Mouse (Mus musculus): ENCODE results near the gene Cdh1.

The Cdh1 gene

DNA sequence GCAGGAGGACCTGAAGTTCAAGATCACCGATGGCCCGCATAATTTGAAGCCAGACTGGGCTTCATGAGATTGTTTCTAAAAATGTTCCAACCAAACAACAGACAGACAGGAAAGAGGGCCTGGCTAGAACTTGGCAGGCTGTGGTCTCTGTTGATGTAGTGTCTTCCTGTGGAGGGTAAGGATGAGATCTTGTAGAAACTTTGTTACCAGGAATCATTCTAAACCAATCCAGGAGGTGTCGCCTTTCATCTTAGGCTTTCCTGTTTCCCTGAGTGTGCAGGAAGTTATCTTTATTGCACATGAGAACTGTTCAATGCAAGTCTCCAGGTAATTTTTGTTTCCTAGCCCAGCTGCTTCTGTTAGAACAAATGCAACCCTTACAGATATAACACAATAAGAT, 48.8 kb downstream of the Cdh1 start:
- DNase-seq (ENCODE audit: low read depth, low spot score) = no peak

DNA sequence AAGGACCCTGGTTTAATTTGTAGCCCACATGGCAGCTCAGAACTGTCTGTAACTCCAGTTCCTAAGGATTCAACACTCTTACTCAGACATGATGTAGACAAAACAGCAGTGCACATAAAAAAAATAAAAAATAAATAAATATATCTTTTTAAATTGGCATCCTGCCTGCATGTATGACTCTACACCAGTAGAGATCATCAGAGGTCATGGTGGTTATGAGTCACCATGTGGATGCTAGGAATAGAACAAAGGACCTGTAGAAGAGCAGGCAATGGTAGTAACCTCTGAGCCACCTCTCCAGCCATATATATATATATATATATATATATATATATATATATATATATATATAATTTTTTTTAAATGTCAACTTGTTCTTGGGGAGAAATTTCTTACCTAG, 52.9 kb downstream of the Cdh1 start:
- DNase-seq (ENCODE audit: low read depth, low spot score) = no peak

GRCm38 (mm10) chr8:106672786-106673185, 69.6 kb downstream of the Cdh1 start:
- no peak for DNase-seq (ENCODE audit: low read depth, low spot score)

GRCm38 (mm10) chr8:106674318-106674717, 71.2 kb downstream of the Cdh1 start:
- DNase-seq (ENCODE audit: low read depth, low spot score) = no peak

GRCm38 (mm10) chr8:106674894-106675293, 71.7 kb downstream of the Cdh1 start:
- no peak for DNase-seq (ENCODE audit: low read depth, low spot score)

DNA sequence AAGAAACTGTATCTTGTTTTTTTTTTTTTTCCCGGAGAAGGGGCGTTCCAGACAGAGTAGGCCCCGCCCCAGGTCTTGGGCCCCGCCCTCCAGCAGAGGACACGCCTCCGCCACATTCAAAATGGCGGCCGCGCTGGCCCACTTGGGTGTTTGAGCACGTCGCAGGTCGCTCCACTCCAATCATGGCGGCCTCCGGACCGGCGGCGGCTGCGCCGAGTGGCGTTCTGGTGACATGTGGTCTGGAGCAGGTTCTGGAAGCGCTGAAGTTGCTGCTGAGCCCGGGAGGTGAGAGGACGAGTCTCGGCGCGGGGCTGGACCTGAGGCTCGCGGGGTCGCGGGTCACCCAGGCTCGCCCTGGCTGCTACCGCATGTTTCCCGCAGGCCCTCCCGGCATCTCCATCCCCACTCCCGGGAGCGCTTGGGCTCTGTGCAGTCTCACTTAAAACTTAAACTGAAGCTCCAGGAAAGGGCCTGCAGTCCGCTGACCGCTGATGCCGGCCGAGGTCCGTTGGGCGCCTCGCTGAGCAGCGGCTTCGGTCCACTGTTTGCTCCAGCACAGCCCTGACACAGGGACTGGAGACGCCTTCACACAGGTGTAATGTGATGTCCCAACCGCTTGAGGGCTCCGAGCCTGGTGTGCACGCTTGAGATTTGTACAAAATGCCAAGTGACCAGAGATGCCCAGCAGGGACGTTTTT, 80.0 kb downstream of the Cdh1 start, which contains the start of gene Tango6:
Tango6 (plus strand) TSS at position 98 of the 698 bp plus-strand sequence.
- DNase-seq (ENCODE audit: low read depth, low spot score) = peak; percentile 84

- DNase-seq (ENCODE audit: low read depth, low spot score) = no peak
These were observed 81.2 kb downstream of the Cdh1 start for GRCm38 (mm10) chr8:106684387-106684786.

DNA sequence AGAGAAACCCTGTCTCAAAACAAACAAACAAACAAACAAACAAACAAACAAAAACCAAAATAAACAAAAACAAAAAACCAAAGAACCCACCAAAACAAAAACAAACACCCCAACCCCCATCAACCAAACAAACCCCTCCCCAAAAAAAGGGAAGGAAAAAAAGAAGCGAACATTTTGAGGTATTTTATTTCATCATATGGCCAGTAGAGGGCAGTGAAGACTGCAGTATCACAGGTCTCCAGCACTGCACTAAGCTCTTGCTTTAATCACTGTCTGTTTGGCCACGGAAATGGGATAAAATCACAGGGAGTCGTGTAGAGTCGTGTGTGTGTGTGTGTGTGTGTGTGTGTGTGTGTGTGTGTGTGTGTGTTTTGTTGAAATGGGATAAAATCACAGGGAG, 84.3 kb downstream of the Cdh1 start:
- DNase-seq (ENCODE audit: low read depth, low spot score) = peak; percentile 52

DNA sequence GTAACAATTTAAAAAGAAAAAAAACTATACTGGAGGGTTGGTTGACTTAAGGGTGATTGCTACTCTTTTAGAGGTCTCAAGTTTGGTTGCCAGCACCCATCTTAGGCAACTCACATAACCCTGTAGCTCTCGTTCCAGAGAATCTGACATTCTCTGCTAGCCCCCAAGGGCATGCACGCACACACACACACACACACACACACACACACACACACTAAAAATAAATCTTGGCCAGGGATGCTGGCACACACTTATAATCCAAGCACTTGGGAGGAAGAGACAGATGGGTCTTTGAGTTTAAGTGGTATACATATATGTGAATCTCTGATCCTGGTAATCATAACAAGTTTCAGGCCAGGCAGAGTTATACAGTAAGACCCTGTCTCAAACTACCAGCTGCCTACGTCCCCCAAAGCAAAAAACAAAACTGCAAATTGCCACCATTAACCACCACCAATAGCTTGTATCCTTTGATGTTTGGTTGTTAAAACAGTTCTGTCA, 94.6 kb downstream of the Cdh1 start:
- no peak for DNase-seq (ENCODE audit: low read depth, low spot score)

DNA sequence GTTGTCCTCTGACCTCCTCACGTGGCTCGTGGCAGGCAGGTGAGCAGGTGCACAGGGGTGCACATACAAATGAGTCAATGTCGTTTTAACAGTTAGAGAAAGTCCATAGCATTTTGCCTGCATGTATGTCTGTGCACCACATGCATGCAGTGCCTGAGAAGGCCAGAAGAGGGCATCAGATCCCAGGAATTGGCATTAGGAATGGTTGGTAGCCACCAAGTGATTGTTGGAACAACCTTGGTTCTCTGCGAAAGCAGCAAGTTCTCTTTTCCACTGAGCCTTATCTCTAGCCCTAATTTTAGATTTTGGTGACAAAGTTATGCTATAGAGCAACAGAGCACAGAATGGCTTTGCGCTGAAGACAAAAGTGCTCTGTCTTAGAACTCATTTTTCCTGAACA, 96.4 kb downstream of the Cdh1 start:
- DNase-seq (ENCODE audit: low read depth, low spot score) = peak; percentile 34

DNA sequence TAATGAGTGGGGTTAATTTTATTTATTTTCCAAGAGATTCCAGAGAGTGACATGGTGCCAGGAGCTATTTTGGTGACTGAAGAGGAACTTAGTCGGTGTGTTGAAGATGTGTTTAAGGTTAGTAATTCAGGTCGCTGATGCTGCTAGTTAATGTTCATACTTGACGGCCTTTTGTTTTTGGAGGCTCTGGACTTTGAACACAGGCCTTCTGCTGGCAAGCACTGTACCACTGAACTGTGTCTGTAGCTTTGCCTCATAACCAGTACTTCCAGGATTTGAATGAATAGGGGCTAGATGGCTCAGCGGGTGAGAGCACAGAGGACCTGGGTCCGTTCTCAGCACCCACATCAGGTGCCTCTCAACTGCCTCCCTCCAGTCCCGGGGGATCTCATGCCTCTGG, 97.0 kb downstream of the Cdh1 start:
- DNase-seq (ENCODE audit: low read depth, low spot score) = no peak

DNA sequence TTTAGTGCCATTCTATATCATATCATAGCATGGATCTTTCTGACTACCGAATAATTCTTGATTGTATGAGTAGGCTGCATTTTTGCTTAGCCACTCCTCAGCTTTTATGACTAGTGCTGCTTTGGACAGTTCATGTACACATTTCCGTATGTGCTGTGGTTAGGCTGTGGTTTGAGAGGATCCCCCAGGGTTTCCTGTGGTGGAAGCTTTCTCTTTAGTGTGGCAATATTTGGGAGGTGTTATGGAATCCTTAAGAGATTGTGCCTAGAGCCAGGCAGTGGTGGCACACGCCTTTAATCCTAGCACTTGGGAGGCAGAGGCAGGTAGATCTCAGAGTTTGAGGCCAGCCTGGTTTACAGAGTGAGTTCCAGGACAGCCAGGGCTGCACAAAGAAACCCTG, 98.2 kb downstream of the Cdh1 start:
- DNase-seq (ENCODE audit: low read depth, low spot score) = no peak

DNA sequence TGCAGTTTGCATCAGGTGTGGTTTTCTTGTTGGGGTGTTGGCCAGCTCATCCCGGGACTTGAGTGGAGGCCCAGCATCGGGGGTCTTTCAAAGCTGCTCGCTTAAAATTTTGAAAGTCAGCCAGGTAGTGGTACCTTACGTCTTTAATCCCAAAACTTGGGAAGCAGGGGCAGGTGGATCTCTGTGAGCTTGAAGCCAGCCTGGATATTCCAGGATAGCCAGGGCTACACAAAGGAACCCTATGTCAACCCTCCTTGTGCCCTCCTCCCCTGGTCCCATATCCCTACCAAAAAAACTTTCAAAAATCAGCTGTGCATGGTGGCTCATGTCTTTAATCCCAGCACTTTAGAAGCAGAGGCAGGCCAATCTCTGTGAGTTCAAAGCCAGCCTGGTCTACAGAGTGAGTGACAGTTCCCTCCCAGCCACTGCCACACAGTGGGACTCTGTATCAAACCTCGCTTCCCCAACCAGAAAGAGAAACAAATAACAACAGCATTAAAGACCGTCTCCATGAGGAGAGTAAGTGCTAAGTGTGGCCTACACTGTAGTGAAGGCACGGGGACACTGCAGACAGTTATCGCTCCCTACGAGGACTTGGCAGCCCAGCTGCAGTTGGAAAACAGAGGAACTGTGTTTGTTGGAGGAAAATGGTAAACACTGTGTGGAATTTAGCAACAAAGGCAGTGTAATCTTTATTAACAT, 101.2 kb downstream of the Cdh1 start:
- DNase-seq (ENCODE audit: low read depth, low spot score) = no peak

DNA sequence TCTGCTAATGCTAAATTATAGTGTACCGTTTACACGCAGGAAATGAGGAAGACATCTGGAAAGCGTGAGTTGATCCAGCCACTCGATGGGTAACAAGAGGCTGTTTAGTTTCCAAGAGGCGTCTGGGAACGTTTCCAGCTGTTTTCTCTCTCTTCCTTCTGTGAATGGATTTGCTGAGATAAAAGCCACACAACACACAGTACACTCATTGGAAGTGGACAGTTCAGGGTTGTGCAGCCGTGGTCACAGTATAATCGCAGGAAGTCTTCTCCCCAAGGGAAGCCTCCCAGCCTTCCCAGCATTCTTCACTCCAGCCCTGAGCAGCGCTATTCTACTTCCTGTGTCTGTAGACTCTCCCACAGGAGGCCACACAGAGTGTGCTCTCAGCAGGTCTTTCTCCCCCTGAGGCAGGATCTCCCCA, 101.8 kb downstream of the Cdh1 start:
- no peak for DNase-seq (ENCODE audit: low read depth, low spot score)

DNA sequence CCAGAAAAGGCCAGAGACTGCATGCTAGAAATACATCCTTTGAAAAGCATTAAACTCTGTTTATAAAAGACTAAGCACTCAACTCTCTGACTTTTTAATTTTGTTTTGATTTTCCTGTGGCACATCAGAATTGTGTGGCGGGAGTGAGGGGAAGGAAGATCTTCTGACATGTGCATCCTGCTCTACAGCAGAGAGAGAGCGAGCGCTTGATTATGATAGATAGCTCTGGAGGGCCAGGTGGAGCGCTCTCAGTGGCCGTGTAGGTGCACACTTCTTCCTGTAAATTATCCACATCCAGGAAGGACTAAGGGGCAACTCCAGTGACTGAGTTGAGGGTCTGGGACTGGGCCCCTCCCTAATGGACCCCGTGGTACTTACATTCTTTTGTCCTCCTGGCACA, 103.0 kb downstream of the Cdh1 start:
- no peak for DNase-seq (ENCODE audit: low read depth, low spot score)

GRCm38 (mm10) chr8:106710002-106710401, 106.9 kb downstream of the Cdh1 start:
- DNase-seq (ENCODE audit: low read depth, low spot score) = no peak

DNA sequence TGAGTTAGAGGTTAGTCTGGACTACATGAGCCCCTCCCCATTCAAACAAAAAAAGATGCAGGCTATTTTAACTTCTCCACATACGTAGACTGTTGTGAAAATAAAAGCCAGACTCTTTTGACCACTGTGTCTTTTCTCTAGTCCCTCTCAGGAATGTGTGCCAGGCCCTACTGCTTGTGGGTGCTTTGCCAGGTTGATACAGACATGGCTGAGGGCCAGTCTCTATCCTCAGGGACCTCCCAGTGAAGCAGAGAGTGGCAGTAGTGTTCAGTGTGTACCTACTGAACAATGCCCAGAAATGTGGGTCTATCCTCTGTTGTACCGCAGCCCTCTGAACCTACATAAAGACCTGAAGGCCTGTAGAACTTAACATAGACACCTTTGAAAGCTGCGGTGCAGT, 109.3 kb downstream of the Cdh1 start:
- DNase-seq (ENCODE audit: low read depth, low spot score) = no peak

DNA sequence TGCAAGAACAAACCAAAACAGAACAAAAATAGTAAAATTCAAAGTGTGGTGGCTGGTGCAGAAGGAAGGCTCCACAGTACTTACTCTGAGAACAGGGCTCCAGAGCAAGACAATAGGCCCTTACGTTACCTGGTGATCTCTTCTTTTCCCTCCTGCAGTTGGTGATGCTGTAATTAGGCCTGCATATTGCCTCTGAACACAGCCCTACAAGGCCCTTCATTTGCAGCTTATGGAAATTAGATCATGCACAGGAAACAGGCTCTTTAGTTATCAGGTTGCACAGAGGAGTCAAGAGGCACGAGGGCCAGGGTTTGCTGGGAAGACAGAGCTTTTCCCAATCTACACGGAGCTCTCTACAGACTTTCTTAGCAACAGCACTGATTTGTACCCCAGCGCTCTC, 111.1 kb downstream of the Cdh1 start:
- DNase-seq (ENCODE audit: low read depth, low spot score) = no peak

- DNase-seq (ENCODE audit: low read depth, low spot score) = peak; percentile 76
These were observed 114.9 kb downstream of the Cdh1 start for GRCm38 (mm10) chr8:106718091-106718500.

All from retina, postnatal 7 days (tissue).